Mouse (Mus musculus) retina, embryonic 14.5 days (tissue): ENCODE measurements around the gene Vmn1r82.

Experiments
- DNase-seq: peaks from one replicate; pipeline ENCODE4 v3.0.0-alpha.2; 2015; ENCODE audit warnings: low spot score

Vmn1r82 gene

DNA sequence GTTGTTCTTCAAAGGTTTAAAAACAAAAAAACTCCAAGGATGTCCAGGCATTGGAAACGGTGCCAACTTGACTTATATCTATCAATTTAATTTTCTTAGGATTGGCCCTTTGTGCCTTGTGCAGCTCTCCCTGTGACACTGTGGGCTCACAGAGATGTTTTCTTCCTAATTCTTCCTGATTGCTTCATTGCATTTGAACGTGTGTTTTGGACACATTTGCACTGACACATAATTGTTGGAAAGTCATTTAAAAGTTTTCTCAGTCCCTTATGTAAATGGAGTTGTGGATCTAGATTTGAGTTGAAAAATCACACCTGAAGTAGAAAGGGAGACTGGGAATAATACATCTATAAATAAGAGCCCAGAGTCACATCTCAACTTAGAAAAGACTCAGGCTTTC lies at the start of gene Vmn1r82:
Vmn1r82 (plus strand) TSS at position 301 of the 400 bp plus-strand sequence.
- DNase-seq = no peak

DNA sequence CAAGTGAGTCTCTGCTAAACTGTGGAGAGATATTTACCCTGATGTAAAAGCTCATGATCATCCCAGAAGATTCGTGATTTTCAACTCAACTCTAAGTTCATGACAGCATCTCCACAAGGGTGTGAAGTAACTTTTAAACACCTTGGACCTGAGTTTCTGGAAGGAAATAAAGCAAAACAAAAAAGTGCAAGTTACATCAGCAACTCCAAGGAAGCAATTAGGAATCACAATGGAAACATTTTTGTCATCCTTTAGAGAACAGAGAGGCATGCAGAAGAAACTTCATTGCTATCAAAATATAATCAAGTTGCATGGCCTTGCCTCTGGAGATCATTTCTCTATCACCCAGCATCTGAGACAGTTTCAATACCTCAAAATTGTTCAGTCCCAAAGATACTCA lies 32.1 kb upstream of the Vmn1r82 start, which contains the start of gene Vmn1r81:
Vmn1r81 (minus strand) TSS at position 101 of the 400 bp plus-strand sequence.
- no peak for DNase-seq

DNA sequence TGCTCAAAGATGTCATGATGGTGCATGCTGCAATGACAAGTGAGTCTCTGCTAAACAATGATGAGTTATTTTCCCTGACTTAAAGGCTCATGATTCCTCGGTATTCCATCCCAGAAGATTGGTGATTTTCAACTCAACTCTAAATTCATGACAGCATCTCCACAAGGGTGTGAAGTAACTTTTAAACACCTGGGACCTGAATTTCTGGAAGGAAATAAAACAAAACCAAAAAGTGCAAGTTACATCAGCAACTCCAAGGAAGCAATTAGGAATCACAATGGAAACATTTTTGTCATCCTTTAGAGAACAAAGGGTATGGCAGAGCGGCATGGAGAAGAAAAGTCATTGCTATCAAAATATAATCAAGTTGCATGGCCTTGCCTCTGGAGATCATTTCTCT lies 29.2 kb downstream of the Vmn1r82 start, which contains the start of gene Vmn1r83:
Vmn1r83 (minus strand) TSS at position 101 of the 400 bp plus-strand sequence.
- DNase-seq = no peak
